Mouse (Mus musculus): ENCODE results near the gene Gm8113.
A peak's percentile ranks its signal among the peaks of the same experiment; 100 is the strongest.
"Not testable (repeated sequence)": the region's sequence is repeated elsewhere in the genome, so short reads cannot be mapped to it uniquely, and the experiment has no call there.

- peak; percentile 56 for TF ChIP-seq CTCF (IDR thresholded peaks at IDR 0.05; ENCODE audit: control insufficient read depth, insufficient read depth, insufficient read length)
- TF ChIP-seq MYOD1 (IDR thresholded peaks at IDR 0.05; ENCODE audit: control insufficient read depth, insufficient read length, low read depth) = not testable (repeated sequence)
Observed at GRCm38 (mm10) chr14:43924688-43925403, at the start of gene Gm8113.

All from C2C12 (cell line).